In genomic region chr14:22020885-22021284, GRCm38 (mm10) we compare ENCODE assay signal across 8 mouse cellular contexts. TPM values are rescaled to one million over a fixed set of nuclear protein-coding genes. Genes with fewer than 3 reads are reported as not detected.
DNase-seq lines count a peak whose midpoint lies in the region; ATAC-seq and TF ChIP-seq lines count a peak whose summit lies in the region.

No protein-coding gene starts in this region.

- H3K9me3 ChIP-seq in midbrain, embryonic 11.5 days (ENCODE audit: control insufficient read depth, low read length): no peaks in the 10 kb centered on the region
- H3K9me3 ChIP-seq in midbrain, embryonic 16.5 days (replicated peaks; ENCODE audit: control insufficient read depth, low read length, poor library complexity, severe bottlenecking): no peaks in the 10 kb centered on the region
- no peaks in the 10 kb centered on the region for H3K9me3 ChIP-seq in limb, embryonic 10.5 days (replicated peaks)
- no peaks in the 10 kb centered on the region for H3K9me3 ChIP-seq in midbrain, postnatal 0 days (ENCODE audit: low read length)

- H3K27me3 ChIP-seq in midbrain, embryonic 11.5 days (ENCODE audit: control insufficient read depth, insufficient read depth, low read length): no peaks in the 10 kb centered on the region; the same call in 1 of the 2 replicates
- peaks cover 9% of the 10 kb centered on the region for H3K27me3 ChIP-seq in midbrain, embryonic 16.5 days (ENCODE audit: control insufficient read depth, insufficient read depth, low read depth, low read length)
- H3K27me3 ChIP-seq in limb, embryonic 10.5 days (ENCODE audit: low read depth, poor library complexity, severe bottlenecking): peaks cover 83% of the 10 kb centered on the region
- peaks cover 4% of the 10 kb centered on the region; the same call in 1 of the 2 replicates for H3K27me3 ChIP-seq in midbrain, postnatal 0 days (ENCODE audit: insufficient read depth, low read length)

- 21% methylated on average over 2 of the region's 2 CpGs for WGBS in midbrain, embryonic 11.5 days
- 12% methylated on average over 2 of the region's 2 CpGs for WGBS in midbrain, embryonic 16.5 days
- 11% methylated on average over 2 of the region's 2 CpGs for WGBS in limb, embryonic 10.5 days
- 15% methylated on average over 2 of the region's 2 CpGs for WGBS in midbrain, postnatal 0 days

- no peak overlapping the region for H3K4me2 ChIP-seq in midbrain, embryonic 11.5 days
- no peak overlapping the region for H3K4me2 ChIP-seq in midbrain, embryonic 16.5 days (ENCODE audit: low read length)
- no peak overlapping the region for H3K4me2 ChIP-seq in midbrain, postnatal 0 days (ENCODE audit: low read depth, low read length, poor library complexity, severe bottlenecking)

- H3K4me1 ChIP-seq in midbrain, embryonic 11.5 days (ENCODE audit: control insufficient read depth, insufficient read depth, low read length): peaks cover 7% of the 10 kb centered on the region; the same call in 1 of the 2 replicates
- peaks cover 8% of the 10 kb centered on the region; the same call in 1 of the 2 replicates for H3K4me1 ChIP-seq in midbrain, embryonic 16.5 days (ENCODE audit: control insufficient read depth, insufficient read depth, low read length)
- H3K4me1 ChIP-seq in limb, embryonic 10.5 days: peaks cover 17% of the 10 kb centered on the region
- peaks cover 2% of the 10 kb centered on the region; the same call in 1 of the 2 replicates for H3K4me1 ChIP-seq in midbrain, postnatal 0 days (ENCODE audit: insufficient read depth, low read length)

- no peaks in the 10 kb centered on the region for H3K36me3 ChIP-seq in midbrain, embryonic 11.5 days (ENCODE audit: control insufficient read depth, insufficient read depth, low read length)
- H3K36me3 ChIP-seq in midbrain, embryonic 16.5 days (ENCODE audit: control insufficient read depth, insufficient read depth, low read length): no peaks in the 10 kb centered on the region
- no peaks in the 10 kb centered on the region for H3K36me3 ChIP-seq in limb, embryonic 10.5 days
- no peaks in the 10 kb centered on the region for H3K36me3 ChIP-seq in midbrain, postnatal 0 days (ENCODE audit: insufficient read depth, low read length)

- intact Hi-C loops in heart, postnatal 25 days (cut with DNase I): loop anchor here (5.0 kb wide), 1 partner anchor 34 kb away; the partner anchor contains the start of gene Zfp503

- DNase-seq in midbrain, embryonic 11.5 days (ENCODE audit: low spot score, missing footprints): peak; percentile 89
- DNase-seq in adrenal gland, postnatal 10 days: peak; percentile 71
- DNase-seq in embryo, embryonic 10 days (ENCODE audit: low spot score): peak; percentile 80
- DNase-seq in heart, postnatal 25 days (ENCODE audit: low spot score): peak; percentile 15
- DNase-seq in limb, embryonic 10.5 days (ENCODE audit: low spot score): peak; percentile 50
- DNase-seq in midbrain, postnatal 0 days (ENCODE audit: low spot score): peak; percentile 81
- DNase-seq in right cerebral cortex, adult 2 months (ENCODE audit: low spot score in 2 of 2): no peak

- no peak overlapping the region for H3K27ac ChIP-seq in midbrain, embryonic 11.5 days (ENCODE audit: low read depth, low read length)
- no peak overlapping the region for H3K27ac ChIP-seq in midbrain, embryonic 16.5 days (ENCODE audit: low read length)
- H3K27ac ChIP-seq in limb, embryonic 10.5 days: no peak overlapping the region
- no peak overlapping the region for H3K27ac ChIP-seq in midbrain, postnatal 0 days (ENCODE audit: low read depth, low read length)

- no peak overlapping the region for H3K9ac ChIP-seq in midbrain, embryonic 11.5 days (ENCODE audit: low read length)
- no peak overlapping the region for H3K9ac ChIP-seq in midbrain, embryonic 16.5 days (ENCODE audit: low read depth, low read length)
- H3K9ac ChIP-seq in midbrain, postnatal 0 days (replicated peaks; ENCODE audit: low read length, poor library complexity, severe bottlenecking): no peak overlapping the region

- peak; percentile 69 for TF ChIP-seq CTCF in midbrain, postnatal 0 days (IDR thresholded peaks at IDR 0.05)

- H3K4me3 ChIP-seq in midbrain, embryonic 11.5 days (ENCODE audit: low read depth, low read length): no peak overlapping the region
- H3K4me3 ChIP-seq in midbrain, embryonic 16.5 days (ENCODE audit: low read depth, low read length): no peak overlapping the region
- no peak overlapping the region for H3K4me3 ChIP-seq in limb, embryonic 10.5 days
- H3K4me3 ChIP-seq in midbrain, postnatal 0 days (ENCODE audit: low read depth, low read length): no peak overlapping the region

- 0 out of 2 replicates have a peak, but pooled peaks have one; percentile 22 for ATAC-seq in midbrain, embryonic 11.5 days (ENCODE audit: low FRiP score)
- no peak for ATAC-seq in midbrain, embryonic 16.5 days
- ATAC-seq in midbrain, postnatal 0 days (ENCODE audit: low FRiP score): no peak

RNA-seq across cellular contexts. Expression of gene Lrmda, which starts 1.4 kb away (rescaled TPM):
- polyA plus RNA-seq in midbrain, embryonic 11.5 days (2014; fragmentation: Nextera tagmentation; extraction: Ambion mirVana): 0.23 and 0.34 TPM in 2 replicates
- polyA plus RNA-seq in midbrain, embryonic 16.5 days (2015; fragmentation: Nextera tagmentation; extraction: Ambion mirVana): 0.34 TPM in 1 of 2 replicates, not detected in the other
- total RNA-seq in adrenal gland, postnatal 10 days (2021): 1 to 10 TPM; 3.6 to 4.9 TPM
- 1 to 10 TPM in 1 of 2 experiments, under 1 TPM in 1; 0.83 to 1.8 TPM for total RNA-seq in heart, postnatal 25 days (2021)
- polyA plus RNA-seq in limb, embryonic 10.5 days (2016; fragmentation: Nextera tagmentation; extraction: Ambion mirVana): 0.48 and 0.51 TPM in 2 replicates
- total RNA-seq in midbrain, postnatal 0 days (2014; rRNA removed): not detected in 2 replicates
- 0.34 and 0.35 TPM in 2 replicates for polyA plus RNA-seq in midbrain, postnatal 0 days (2015; fragmentation: Nextera tagmentation; extraction: Ambion mirVana)

RNA-seq across cellular contexts. Expression of gene Zfp503, which starts 31.5 kb away (rescaled TPM):
- 6.2 and 7.5 TPM in 2 replicates for polyA plus RNA-seq in midbrain, embryonic 11.5 days (2014; fragmentation: Nextera tagmentation; extraction: Ambion mirVana)
- 4.0 and 4.4 TPM in 2 replicates for polyA plus RNA-seq in midbrain, embryonic 16.5 days (2015; fragmentation: Nextera tagmentation; extraction: Ambion mirVana)
- total RNA-seq in adrenal gland, postnatal 10 days (2021): 10 to 100 TPM; 17.9 to 25.1 TPM
- 1 to 10 TPM; 1.5 to 2.1 TPM for total RNA-seq in heart, postnatal 25 days (2021)
- 18.5 and 22.6 TPM in 2 replicates for polyA plus RNA-seq in limb, embryonic 10.5 days (2016; fragmentation: Nextera tagmentation; extraction: Ambion mirVana)
- total RNA-seq in midbrain, postnatal 0 days (2014; rRNA removed): 9.1 and 10.1 TPM in 2 replicates
- 4.2 and 4.3 TPM in 2 replicates for polyA plus RNA-seq in midbrain, postnatal 0 days (2015; fragmentation: Nextera tagmentation; extraction: Ambion mirVana)

Comparison
In these comparisons a context has a peak if more than half of its experiments do, and no peak if none do; other contexts are left out.
1. DNase-seq: peak in midbrain, embryonic 11.5 days (single experiment), adrenal gland, postnatal 10 days (single experiment), embryo, embryonic 10 days (single experiment), heart, postnatal 25 days (single experiment), limb, embryonic 10.5 days (single experiment) and midbrain, postnatal 0 days (single experiment); none in right cerebral cortex, adult 2 months (0 of 2).